Mouse (Mus musculus): ENCODE results near the gene Gdpd3. TPM values are rescaled to one million over a fixed set of nuclear protein-coding genes. Genes with fewer than 3 reads are reported as not detected.

Gene Gdpd3
- polyA plus RNA-seq, 1 experiment from 2014 or later = 1.2 TPM

- Histone ChIP-seq H3K27me3 (replicated peaks; ENCODE audit: control insufficient read depth, insufficient read depth, low read length) (no peaks in the 10 kb centered on the region), H3K27ac (ENCODE audit: low read depth, low read length) (no peak overlapping the region), H3K36me3 (ENCODE audit: control insufficient read depth, insufficient read depth, low read length) (peaks cover 16% of the 10 kb centered on the region; the same call in 1 of the 2 replicates), H3K4me2 (ENCODE audit: low read length) (no peak overlapping the region), H3K9me3 (replicated peaks; ENCODE audit: control insufficient read depth, low read length) (no peaks in the 10 kb centered on the region), H3K9ac (ENCODE audit: low read length) (no peak overlapping the region), H3K4me3 (ENCODE audit: low read depth, low read length) (no peak overlapping the region), H3K4me1 (ENCODE audit: control insufficient read depth, insufficient read depth, low read length) (peaks cover 14% of the 10 kb centered on the region)
- DNase-seq (ENCODE audit: low spot score) (no peak), ATAC-seq (no peak)
- 70% methylated on average over 7 of the region's 7 CpGs for WGBS
Measured at GRCm38 (mm10) chr7:126758539-126758938, 7.6 kb upstream of the Gdpd3 start.

GRCm38 (mm10) chr7:126759050-126759671, 7.0 kb upstream of the Gdpd3 start, which contains the start of gene Mapk3:
Gene Mapk3 (plus strand): TSS chr7:126759601.
- Histone ChIP-seq H3K27ac (ENCODE audit: low read depth, low read length) (peak within 1 kb of the TSS; percentile 90), H3K4me3 (ENCODE audit: low read depth, low read length) (peak within 1 kb of the TSS; percentile 83), H3K9ac (ENCODE audit: low read length) (peak within 1 kb of the TSS; percentile 91), H3K27me3 (replicated peaks; ENCODE audit: control insufficient read depth, insufficient read depth, low read length) (no peaks in the 10 kb centered on the region), H3K4me1 (ENCODE audit: control insufficient read depth, insufficient read depth, low read length) (peaks cover 14% of the 10 kb centered on the region), H3K9me3 (replicated peaks; ENCODE audit: control insufficient read depth, low read length) (no peaks in the 10 kb centered on the region), H3K36me3 (ENCODE audit: control insufficient read depth, insufficient read depth, low read length) (peaks cover 22% of the 10 kb centered on the region), H3K4me2 (ENCODE audit: low read length) (peak within 1 kb of the TSS; percentile 90)
- ATAC-seq = peak; percentile 76
- 0% methylated on average over 2 of the region's 38 CpGs for WGBS
- peak; percentile 95 for DNase-seq (ENCODE audit: low spot score)

- no peak for DNase-seq (ENCODE audit: low spot score)
Measured at GRCm38 (mm10) chr7:126759672-126760390, 6.3 kb upstream of the Gdpd3 start.

GRCm38 (mm10) chr7:126760391-126760802, 5.7 kb upstream of the Gdpd3 start:
- WGBS = 27% methylated on average over 3 of the region's 3 CpGs
- H3K27ac ChIP-seq (ENCODE audit: low read depth, low read length) = peak overlapping the region; percentile 90
- H3K4me1 ChIP-seq (ENCODE audit: control insufficient read depth, insufficient read depth, low read length) = peaks cover 14% of the 10 kb centered on the region
- no peaks in the 10 kb centered on the region for H3K27me3 ChIP-seq (replicated peaks; ENCODE audit: control insufficient read depth, insufficient read depth, low read length)
- peak overlapping the region; percentile 83 for H3K4me3 ChIP-seq (ENCODE audit: low read depth, low read length)
- DNase-seq (ENCODE audit: low spot score) (peak; percentile 66), ATAC-seq (peak; percentile 5; the same call in 1 of the 2 replicates)
- no peaks in the 10 kb centered on the region for H3K9me3 ChIP-seq (replicated peaks; ENCODE audit: control insufficient read depth, low read length)
- peaks cover 34% of the 10 kb centered on the region for H3K36me3 ChIP-seq (ENCODE audit: control insufficient read depth, insufficient read depth, low read length)
- H3K9ac ChIP-seq (ENCODE audit: low read length) = peak overlapping the region; percentile 91
- H3K4me2 ChIP-seq (ENCODE audit: low read length) = peak overlapping the region; percentile 90

More at GRCm38 (mm10) chr7:126759672-126760390, 6.3 kb upstream of the Gdpd3 start:
- peak overlapping the region; percentile 91 for H3K9ac ChIP-seq (ENCODE audit: low read length)
- no peaks in the 10 kb centered on the region for H3K27me3 ChIP-seq (replicated peaks; ENCODE audit: control insufficient read depth, insufficient read depth, low read length)
- no peaks in the 10 kb centered on the region for H3K9me3 ChIP-seq (replicated peaks; ENCODE audit: control insufficient read depth, low read length)
- peaks cover 28% of the 10 kb centered on the region for H3K36me3 ChIP-seq (ENCODE audit: control insufficient read depth, insufficient read depth, low read length)
- ATAC-seq = peak; percentile 56
- peaks cover 14% of the 10 kb centered on the region for H3K4me1 ChIP-seq (ENCODE audit: control insufficient read depth, insufficient read depth, low read length)
- peak overlapping the region; percentile 90 for H3K4me2 ChIP-seq (ENCODE audit: low read length)
- H3K27ac ChIP-seq (ENCODE audit: low read depth, low read length) = peak overlapping the region; percentile 90
- H3K4me3 ChIP-seq (ENCODE audit: low read depth, low read length) = peak overlapping the region; percentile 83
- WGBS = under 1% methylated on average over 22 of the region's 24 CpGs

- peaks cover 14% of the 10 kb centered on the region for H3K4me1 ChIP-seq (ENCODE audit: control insufficient read depth, insufficient read depth, low read length)
- WGBS = 82% methylated on average over 4 of the region's 4 CpGs
- H3K9me3 ChIP-seq (replicated peaks; ENCODE audit: control insufficient read depth, low read length) = no peaks in the 10 kb centered on the region
- peak overlapping the region; percentile 91 for H3K9ac ChIP-seq (ENCODE audit: low read length)
- ATAC-seq = no peak
- DNase-seq (ENCODE audit: low spot score) = no peak
- H3K36me3 ChIP-seq (ENCODE audit: control insufficient read depth, insufficient read depth, low read length) = peaks cover 38% of the 10 kb centered on the region
- peak overlapping the region; percentile 90; the same call in 1 of the 2 replicates for H3K27ac ChIP-seq (ENCODE audit: low read depth, low read length)
- peak overlapping the region; percentile 90 for H3K4me2 ChIP-seq (ENCODE audit: low read length)
- no peaks in the 10 kb centered on the region for H3K27me3 ChIP-seq (replicated peaks; ENCODE audit: control insufficient read depth, insufficient read depth, low read length)
- peak overlapping the region; percentile 83; the same call in 1 of the 2 replicates for H3K4me3 ChIP-seq (ENCODE audit: low read depth, low read length)
Measured at GRCm38 (mm10) chr7:126760956-126761355, 5.2 kb upstream of the Gdpd3 start.

- Histone ChIP-seq H3K9me3 (replicated peaks; ENCODE audit: control insufficient read depth, low read length) (no peaks in the 10 kb centered on the region), H3K9ac (ENCODE audit: low read length) (no peak overlapping the region), H3K36me3 (ENCODE audit: control insufficient read depth, insufficient read depth, low read length) (peaks cover 45% of the 10 kb centered on the region), H3K27me3 (replicated peaks; ENCODE audit: control insufficient read depth, insufficient read depth, low read length) (no peaks in the 10 kb centered on the region), H3K4me2 (ENCODE audit: low read length) (peak overlapping the region; percentile 90), H3K4me3 (ENCODE audit: low read depth, low read length) (no peak overlapping the region), H3K27ac (ENCODE audit: low read depth, low read length) (peak overlapping the region; percentile 39; the same call in 1 of the 2 replicates), H3K4me1 (ENCODE audit: control insufficient read depth, insufficient read depth, low read length) (peaks cover 14% of the 10 kb centered on the region)
- DNase-seq (ENCODE audit: low spot score) = no peak
- WGBS = 77% methylated on average over 6 of the region's 6 CpGs
- no peak for ATAC-seq
Measured at GRCm38 (mm10) chr7:126761529-126762067, 4.5 kb upstream of the Gdpd3 start.

GRCm38 (mm10) chr7:126762471-126763008, 3.6 kb upstream of the Gdpd3 start:
- Histone ChIP-seq H3K27ac (ENCODE audit: low read depth, low read length) (peak overlapping the region; percentile 75), H3K4me2 (ENCODE audit: low read length) (peak overlapping the region; percentile 23), H3K9me3 (replicated peaks; ENCODE audit: control insufficient read depth, low read length) (no peaks in the 10 kb centered on the region), H3K27me3 (replicated peaks; ENCODE audit: control insufficient read depth, insufficient read depth, low read length) (no peaks in the 10 kb centered on the region), H3K36me3 (ENCODE audit: control insufficient read depth, insufficient read depth, low read length) (peaks cover 54% of the 10 kb centered on the region), H3K4me3 (ENCODE audit: low read depth, low read length) (no peak overlapping the region), H3K9ac (ENCODE audit: low read length) (peak overlapping the region; percentile 6; the same call in 1 of the 2 replicates), H3K4me1 (ENCODE audit: control insufficient read depth, insufficient read depth, low read length) (peaks cover 14% of the 10 kb centered on the region)
- 57% methylated on average over 17 of the region's 17 CpGs for WGBS
- DNase-seq (ENCODE audit: low spot score) = peak; percentile 40
- ATAC-seq = no peak

- Histone ChIP-seq H3K36me3 (ENCODE audit: control insufficient read depth, insufficient read depth, low read length) (peaks cover 84% of the 10 kb centered on the region), H3K9ac (ENCODE audit: low read length) (no peak overlapping the region), H3K9me3 (replicated peaks; ENCODE audit: control insufficient read depth, low read length) (no peaks in the 10 kb centered on the region), H3K4me1 (ENCODE audit: control insufficient read depth, insufficient read depth, low read length) (peaks cover 12% of the 10 kb centered on the region), H3K27ac (ENCODE audit: low read depth, low read length) (no peak overlapping the region), H3K27me3 (replicated peaks; ENCODE audit: control insufficient read depth, insufficient read depth, low read length) (no peaks in the 10 kb centered on the region), H3K4me2 (ENCODE audit: low read length) (no peak overlapping the region), H3K4me3 (ENCODE audit: low read depth, low read length) (no peak overlapping the region)
- ATAC-seq (no peak), DNase-seq (ENCODE audit: low spot score) (no peak)
- 91% methylated on average over 9 of the region's 9 CpGs for WGBS
Measured at GRCm38 (mm10) chr7:126765540-126765939, 594 bp upstream of the Gdpd3 start.

All from forebrain, embryonic 14.5 days (tissue).